Mouse (Mus musculus) spleen, embryonic (tissue): Measurements from ENCODE around the gene Prrx1.

Source experiments
- CTCF ChIA-PET: fragments of 350-600 bp; sonication (Branson Sonifier 250); formaldehyde crosslinking; loops from one replicate; lab custom pipeline; 2022; lab: Charles Lee

Prrx1 gene

GRCm38 (mm10) chr1:163311861-163312811, 1.4 kb downstream of the Prrx1 start:
- CTCF ChIA-PET = no interaction called here

DNA sequence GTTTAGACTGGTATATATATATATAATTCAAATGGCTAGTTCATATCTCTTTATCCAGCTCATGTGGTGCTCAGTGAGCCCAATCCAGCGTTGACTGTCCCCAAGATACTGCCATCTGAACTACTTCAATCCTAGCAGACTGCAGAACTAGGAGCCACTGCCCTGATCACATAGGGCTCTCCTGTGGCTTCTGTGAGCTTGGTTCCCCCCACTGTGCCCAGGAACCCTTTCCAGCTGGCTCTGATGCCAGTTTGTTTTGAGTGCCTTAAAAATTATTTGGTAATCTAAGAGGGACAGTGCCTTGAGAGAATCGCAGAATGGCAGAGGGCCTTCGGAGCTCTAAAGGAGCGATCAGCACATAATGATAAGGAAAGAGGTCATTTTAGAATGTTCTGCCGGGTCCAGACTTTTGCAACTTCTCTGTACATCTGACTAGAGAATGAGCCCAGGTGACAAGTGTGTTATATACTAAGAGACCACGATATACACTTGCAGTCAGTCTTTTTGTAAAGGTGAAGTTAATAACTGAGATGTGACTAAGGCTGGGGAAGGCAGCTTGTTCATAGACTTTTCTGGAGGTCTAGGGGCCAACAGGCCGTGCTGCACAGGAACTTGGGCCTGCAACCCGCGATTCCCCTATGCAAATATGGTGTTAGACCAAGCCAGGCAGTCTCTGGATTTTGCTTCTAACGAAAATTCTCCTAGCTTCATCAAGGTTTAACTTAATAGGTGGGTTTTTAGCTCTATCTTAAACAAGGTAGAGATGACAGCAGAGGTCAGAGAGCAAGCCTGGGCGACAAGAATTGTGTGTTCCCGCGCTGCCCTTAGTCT, 2.3 kb downstream of the Prrx1 start:
- CTCF ChIA-PET = no interaction called here

DNA sequence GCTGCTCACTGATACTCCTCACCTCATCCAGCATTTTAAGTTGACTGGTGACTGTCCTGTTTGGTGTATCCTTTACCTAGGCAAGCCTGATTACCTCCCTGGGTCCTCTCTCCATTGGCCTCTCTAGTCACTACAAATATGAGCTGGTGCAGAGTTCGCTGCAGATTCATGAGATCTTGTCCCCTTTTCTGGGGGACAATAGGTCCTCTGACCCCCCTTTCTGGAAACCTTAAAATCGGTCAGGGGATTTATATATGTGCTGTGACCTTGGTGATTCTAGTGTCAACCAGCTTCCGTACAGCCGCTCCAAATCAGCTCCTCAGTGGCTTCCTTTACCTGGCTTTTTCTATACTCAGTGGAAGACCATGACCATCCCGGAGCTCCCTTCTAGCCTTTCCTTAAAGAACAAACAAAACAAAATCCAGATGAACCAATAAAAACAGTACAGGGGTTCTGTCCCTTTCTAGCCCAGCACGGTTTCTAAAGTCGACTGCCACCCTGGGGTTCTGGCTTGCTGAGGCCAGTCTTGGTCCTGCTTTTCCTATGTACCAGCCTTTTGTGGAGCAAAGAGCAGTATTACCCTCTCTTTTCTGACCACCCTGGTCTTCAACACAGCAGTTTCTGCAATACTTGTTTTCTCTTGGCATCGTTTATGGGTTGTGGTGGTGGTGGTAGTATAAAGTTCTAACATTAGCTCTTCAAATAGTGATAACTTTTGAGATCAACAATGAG, 3.3 kb downstream of the Prrx1 start:
- CTCF ChIA-PET = no interaction called here

- CTCF ChIA-PET = no interaction called here
These were observed 4.0 kb downstream of the Prrx1 start for GRCm38 (mm10) chr1:163309466-163309865.

DNA sequence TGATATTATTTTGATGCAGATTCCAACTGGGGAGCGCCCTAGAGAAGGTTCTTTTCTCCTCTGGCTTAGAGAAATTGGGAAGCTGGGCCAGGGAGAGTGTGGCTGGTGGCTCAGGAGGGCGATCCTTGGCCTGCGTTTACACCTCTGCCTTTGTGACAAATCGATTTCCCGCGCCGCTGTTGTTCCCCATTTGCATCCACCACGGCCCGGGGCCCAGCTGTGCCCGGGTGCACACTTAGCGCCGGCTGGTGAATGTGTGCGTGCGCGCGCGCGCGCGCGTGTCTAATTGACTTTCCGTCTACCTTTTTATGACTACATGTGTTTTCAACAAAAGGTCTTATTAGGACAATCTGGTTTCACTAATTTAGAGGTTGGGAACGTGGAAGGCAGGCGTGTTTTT, 4.9 kb downstream of the Prrx1 start:
- CTCF ChIA-PET = interaction anchor here (0.7 kb wide), 1 partner anchor 70 kb away, joined by 4 read pairs; no protein-coding TSS in a partner anchor

GRCm38 (mm10) chr1:163307706-163308105, 5.8 kb downstream of the Prrx1 start:
- CTCF ChIA-PET = no interaction called here

GRCm38 (mm10) chr1:163305956-163306355, 7.6 kb downstream of the Prrx1 start:
- CTCF ChIA-PET = no interaction called here

DNA sequence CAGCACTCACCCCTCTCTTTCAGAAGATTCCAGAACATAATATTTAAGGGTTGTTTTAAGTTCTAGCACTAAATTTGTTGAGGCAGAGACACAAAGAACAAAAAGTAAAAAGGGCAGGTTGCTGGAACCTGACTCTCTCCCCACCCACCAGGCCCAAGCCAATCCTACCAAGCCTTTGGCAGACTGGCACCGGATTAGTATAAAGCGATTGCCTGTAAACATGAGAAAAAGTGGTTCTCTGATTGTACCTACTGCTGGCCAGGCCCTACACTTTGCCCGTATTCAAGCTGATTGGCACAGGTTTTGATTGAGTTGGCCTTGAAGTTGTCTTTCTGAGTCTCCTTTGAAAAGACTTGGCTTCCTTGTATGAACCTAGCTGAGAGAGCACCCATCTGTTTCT, 8.7 kb downstream of the Prrx1 start:
- CTCF ChIA-PET = no interaction called here

- CTCF ChIA-PET = interaction anchor here (0.6 kb wide), 1 partner anchor 201 kb away, joined by 4 read pairs; no protein-coding TSS in a partner anchor
These were observed 11.2 kb downstream of the Prrx1 start for GRCm38 (mm10) chr1:163302292-163302691.

DNA sequence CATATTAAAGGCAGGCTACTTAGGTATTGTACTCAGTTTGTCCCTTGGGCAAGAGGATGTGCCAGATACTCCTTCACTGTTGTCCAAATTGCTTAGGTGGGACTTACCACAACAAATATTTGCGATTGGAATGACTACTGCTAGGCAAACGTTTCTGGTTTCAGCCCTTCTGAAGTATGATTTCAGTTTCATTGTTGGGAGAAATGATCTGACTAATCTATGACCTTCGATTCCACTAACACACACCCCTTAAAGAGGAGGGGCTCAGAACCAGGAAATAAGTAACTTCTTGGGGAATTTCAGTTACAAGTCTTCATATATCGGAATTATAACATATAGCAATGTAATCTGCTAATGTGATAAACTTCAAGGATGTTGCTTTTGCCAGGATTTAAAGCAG, 20.4 kb downstream of the Prrx1 start:
- CTCF ChIA-PET = no interaction called here

DNA sequence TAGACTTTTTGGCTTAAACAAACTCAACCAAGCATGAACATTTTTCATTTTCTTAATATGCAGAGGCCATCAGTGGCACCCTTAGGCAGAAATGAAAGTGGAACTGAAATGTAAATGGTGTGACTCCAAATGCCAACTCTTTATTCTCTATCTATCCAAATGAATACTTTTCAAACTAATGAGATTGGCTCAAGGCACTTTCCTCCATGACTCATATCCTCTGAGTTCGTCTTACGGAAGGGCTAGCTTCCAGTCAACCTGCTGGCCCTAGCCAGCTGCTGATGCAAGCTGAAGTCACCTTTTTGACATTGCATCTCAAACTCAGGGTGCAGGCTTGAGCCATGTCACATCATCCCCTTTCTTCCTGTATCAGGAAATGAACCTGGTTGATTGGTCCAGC, 21.6 kb downstream of the Prrx1 start:
- CTCF ChIA-PET = interaction anchor here (0.7 kb wide), 1 partner anchor 24 kb away, joined by 4 read pairs; no protein-coding TSS in a partner anchor

DNA sequence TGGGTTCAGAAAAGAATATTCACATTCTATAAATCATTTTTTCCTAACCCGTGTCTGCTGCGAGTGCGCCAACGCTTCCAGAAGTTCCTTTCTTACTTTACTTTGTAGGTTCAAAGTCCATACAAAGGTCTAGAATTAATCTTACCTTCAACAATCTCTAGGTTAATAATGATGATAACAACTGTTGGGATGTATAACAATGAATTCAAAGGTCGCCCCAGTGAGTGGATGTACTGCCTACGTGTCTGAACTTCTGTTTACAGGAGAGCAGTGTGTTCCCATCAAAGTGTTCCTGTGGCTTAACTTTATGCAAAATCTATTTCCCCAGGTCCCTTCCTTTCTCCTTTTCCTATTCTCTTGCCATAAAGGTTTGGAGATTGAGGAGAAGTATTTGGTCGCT, 24.4 kb downstream of the Prrx1 start:
- CTCF ChIA-PET = interaction anchor here (0.7 kb wide), 1 partner anchor 445 kb away, joined by 5 read pairs; no protein-coding TSS in a partner anchor

DNA sequence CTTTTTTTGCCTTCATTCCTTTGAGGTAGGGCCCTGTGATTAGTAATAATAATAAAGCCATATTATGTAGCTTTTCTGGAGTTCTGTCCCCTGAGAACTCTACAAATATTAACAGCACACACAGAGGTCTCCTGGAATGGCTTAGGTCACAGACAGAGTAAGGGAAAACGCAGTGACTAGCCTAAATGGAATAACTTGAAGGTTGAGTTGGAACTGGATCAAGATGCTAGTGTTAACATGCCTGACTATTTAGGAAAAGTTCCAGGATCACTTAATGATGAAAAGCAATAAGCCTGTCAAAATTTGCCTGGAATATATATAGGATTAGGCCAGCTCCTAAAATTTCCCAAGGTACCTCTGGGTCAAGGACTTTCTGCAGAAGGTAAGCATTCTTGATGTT, 28.0 kb downstream of the Prrx1 start:
- CTCF ChIA-PET = no interaction called here

DNA sequence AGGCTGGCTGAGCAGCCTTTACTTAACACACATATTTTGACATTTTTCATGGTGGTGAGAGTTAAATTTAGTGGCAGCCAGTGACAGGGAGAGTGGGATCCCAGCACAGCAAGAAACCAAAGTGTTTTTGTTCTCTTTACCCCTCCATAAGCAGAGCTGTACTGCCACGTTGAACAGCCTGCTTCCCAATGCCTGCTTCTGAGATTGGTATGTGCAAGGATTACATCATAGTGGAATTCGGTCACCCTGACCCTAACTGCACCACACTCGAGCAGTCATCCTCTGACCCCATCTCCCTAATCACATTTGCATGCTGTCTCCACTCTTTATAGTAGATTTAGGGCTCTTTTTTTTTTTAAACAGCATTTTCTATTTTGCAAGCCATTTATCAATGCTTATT, 28.4 kb downstream of the Prrx1 start:
- CTCF ChIA-PET = no interaction called here

DNA sequence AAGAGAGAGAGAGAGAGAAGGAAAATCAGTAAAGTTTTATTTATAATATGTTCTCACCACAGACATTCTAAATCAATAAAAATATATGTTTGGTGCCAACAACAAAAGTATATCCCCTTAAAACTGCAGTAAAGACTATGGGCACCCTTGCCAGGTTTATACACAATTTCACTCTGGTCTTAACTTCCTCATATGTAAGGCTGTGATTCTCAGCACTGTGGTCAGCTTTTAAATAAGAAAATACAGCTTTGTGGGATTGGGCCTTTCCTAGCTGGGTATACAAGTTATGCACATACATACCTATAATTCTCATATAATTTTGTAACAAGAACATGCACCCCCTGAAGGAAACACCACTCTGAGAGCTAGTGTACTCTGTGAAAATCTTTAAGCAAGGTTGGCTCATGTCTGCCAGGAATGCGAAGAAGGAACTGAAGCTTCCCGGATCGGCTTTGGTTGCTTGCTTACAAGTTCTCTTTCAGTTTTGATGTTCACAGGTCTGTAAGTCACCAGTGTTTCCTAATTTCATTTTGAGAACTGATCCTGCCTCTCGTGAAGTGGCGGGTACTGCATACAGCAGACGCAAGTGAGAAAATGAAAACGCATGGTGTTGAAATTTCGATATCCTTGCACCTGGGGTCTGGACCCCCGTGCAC, 29.4 kb downstream of the Prrx1 start:
- CTCF ChIA-PET = no interaction called here

DNA sequence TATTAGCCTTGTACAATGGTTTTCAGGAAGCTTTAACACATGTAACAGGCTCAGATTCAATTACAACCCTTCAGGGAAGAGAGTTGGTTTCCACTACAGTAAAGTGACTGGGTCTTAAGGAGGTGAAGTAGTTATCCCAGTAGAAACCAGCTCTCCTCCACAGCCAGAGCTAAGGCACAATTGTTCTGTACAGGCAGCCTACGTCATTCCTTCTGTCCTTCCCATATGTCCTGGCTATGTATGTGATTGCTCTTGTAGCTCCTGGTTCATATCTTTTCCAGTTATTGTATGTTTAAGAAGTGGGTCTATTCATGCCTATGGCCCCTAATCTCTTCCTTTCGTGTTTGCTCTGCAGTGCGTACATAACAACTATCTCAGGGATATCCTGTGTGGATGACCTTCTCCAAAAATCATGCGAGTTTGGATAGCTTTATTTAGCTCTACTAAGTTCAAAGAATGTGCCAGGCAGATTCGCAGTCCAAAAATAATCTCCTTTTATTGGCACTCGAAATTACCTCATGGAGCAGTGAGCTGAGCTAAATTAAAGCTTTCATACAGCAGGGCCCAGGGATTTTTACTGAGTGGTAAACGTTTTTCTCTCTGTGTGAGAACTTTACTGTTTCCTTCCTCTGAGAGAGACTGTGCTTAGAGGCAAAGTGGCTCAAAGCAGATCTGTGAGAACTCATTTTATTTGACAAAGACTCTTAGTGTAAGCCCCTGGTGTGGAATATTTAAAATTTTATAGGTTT, 31.9 kb downstream of the Prrx1 start:
- CTCF ChIA-PET = no interaction called here

GRCm38 (mm10) chr1:163280842-163281122, 32.7 kb downstream of the Prrx1 start:
- CTCF ChIA-PET = no interaction called here

- CTCF ChIA-PET = no interaction called here
These were observed 33.2 kb downstream of the Prrx1 start for GRCm38 (mm10) chr1:163280097-163280841.

GRCm38 (mm10) chr1:163277069-163277468, 36.4 kb downstream of the Prrx1 start:
- CTCF ChIA-PET = no interaction called here

- CTCF ChIA-PET = no interaction called here
These were observed 38.6 kb downstream of the Prrx1 start for GRCm38 (mm10) chr1:163274919-163275318.
